Mouse (Mus musculus): ENCODE data around the gene Zbtb38.
A peak's percentile ranks its signal among the peaks of the same experiment; 100 is the strongest.

Gene Zbtb38

DNA sequence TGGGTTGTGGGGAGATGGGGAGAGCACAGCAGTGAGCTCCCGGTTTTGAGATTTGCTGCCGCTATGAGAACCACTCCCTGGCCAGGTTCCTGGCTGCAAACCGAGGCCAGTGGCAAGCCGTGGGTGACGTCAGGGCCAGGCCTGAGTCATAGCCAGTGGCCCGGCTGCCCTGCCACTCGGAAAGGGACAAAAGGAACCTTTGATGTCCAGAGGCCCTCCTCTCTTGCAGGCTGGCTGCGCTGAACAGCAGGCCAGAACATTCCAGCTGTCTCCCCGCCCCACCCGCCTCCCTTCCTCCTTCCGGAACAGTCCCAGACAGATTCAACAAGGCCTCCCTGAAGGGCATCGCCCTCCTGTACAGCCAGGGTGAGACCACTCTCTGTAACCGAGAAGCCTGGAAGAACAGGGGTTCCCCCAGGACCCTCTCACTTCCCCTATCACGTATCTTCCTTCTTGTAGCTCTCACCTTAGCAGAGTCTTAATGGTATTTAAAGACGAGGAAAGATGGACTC lies at the start of gene Zbtb38:
Zbtb38 (minus strand) TSS at position 229 of the 512 bp plus-strand sequence.
- no peak for DNase-seq (ENCODE audit: extremely low read depth, low read depth)

DNA sequence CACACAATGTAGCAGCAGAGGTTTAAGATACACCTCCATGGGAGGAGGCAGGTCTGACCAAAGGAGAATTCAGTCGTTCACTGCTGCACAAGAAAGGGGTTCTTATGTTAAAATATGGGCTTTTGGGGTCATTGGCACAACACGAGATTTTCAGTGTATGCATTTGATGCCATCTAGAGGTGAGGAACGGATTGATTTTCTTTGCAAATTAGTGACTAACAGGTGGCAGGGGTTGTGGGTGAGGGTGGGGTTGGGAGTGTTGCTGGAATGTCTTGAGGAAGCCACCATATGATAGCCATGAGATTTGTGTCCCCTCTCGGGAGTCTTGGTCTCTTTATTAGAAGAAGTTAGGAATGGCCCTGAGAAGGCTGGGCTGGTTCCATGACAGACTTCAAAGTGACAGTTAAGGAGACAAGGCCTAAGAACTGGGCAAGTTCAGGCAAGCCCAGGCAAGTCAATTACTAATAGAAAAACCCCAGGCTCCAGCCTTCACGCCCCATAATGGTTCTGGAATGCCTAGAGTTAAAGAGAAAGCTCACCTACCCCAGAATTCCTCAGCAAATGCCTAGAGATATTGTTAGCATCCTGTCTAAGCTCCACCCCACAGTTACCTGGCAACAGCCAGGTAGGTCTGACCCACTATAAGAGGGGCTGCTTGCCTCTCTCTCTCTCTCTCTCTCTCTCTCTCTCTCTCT lies 47.6 kb upstream of the Zbtb38 start:
- DNase-seq (ENCODE audit: extremely low read depth, low read depth): no peak

DNA sequence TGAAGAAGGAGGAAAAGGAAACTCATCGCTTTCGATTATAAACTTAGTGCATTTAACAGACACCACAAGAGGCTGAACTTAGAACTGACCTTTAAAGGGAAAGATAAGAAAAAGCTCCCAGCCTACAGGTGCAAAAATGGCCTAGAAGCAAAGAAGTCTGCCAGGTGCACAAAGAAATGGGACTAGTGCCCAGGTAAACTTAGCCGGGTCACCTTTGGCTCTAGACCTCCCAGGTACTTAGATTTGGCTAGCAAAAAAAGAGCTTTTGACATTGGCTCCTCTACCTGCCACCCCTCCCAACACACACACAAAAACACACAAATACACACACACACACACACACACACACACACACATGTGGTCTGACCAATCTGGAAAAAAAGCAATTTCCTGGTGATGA lies 44.7 kb upstream of the Zbtb38 start:
- DNase-seq (ENCODE audit: extremely low read depth, low read depth): no peak

DNA sequence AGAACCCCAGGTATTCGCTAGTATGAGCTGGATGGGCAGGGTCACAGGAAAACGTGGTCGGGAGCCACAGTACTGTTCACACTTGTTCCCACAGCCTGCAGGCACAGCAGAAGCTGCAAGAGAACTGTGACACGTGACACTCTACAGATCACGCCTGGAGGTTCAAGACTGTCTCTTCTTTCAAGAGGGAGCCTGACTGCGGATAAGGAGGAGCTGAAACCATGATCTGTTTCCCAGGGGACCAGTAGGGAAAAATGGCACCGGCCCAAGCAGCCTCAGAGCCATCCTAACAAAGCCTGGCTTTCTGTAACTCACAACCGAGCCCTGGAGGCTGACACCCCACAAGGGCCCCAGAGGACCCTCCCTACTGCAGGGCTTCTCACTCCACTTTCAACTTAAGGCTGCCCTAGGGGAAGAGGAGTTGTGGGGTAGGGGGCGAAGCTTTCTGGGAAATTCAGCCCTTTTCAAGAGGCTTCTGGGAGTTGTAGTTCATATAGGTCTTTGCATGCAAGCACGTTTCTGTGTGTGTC lies 42.8 kb upstream of the Zbtb38 start:
- no peak for DNase-seq (ENCODE audit: extremely low read depth, low read depth)

GRCm38 (mm10) chr9:96794601-96795000 lies 42.0 kb upstream of the Zbtb38 start:
- DNase-seq (ENCODE audit: extremely low read depth, low read depth): no peak

GRCm38 (mm10) chr9:96792543-96792942 lies 39.9 kb upstream of the Zbtb38 start:
- no peak for DNase-seq (ENCODE audit: extremely low read depth, low read depth)

- DNase-seq (ENCODE audit: extremely low read depth, low read depth): no peak
These were observed 37.9 kb upstream of the Zbtb38 start for GRCm38 (mm10) chr9:96790389-96791007.

GRCm38 (mm10) chr9:96789906-96790305 lies 37.3 kb upstream of the Zbtb38 start:
- DNase-seq (ENCODE audit: extremely low read depth, low read depth): no peak

DNA sequence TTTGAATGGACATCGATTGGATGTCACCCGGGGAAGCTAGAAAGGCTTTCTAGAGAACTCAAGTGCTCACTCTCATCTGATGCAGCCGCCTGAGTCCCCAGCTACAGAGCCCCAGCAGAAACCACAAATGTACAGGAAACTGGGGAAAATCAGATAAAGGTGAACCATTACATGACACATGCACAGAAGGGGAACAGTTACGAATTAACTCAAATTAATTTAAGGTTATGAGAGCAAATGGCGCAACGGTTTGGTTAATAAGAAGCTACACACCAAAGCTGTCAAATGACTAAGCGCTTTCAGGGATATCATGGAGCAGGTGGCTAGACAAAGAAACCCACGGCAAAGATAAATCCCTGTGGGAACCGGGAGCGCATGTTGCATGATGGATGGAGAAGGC lies 35.2 kb upstream of the Zbtb38 start:
- DNase-seq (ENCODE audit: extremely low read depth, low read depth): peak; percentile 76

DNA sequence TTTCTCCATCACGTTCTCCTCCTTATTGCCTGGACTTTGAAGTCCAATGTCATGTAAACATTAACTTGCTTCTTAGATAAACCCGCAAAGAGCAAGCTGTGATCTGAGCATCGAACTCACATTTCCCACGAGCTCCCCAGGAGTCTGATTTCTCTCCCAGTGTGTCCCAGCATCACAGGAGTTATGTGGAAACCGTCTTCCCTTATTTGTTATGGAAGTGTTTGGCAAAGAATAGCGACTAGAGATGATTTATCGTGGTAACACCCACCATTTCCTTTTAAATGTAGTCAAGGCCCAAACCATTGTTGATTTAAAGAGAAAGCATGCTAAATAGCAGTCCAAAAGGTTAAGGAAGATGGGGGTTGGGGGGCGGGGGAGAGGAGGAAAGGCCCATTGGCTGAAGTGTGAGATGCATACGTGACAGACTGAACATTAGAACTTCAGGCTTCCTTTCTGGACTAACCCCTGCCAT lies 33.3 kb upstream of the Zbtb38 start:
- no peak for DNase-seq (ENCODE audit: extremely low read depth, low read depth)

DNA sequence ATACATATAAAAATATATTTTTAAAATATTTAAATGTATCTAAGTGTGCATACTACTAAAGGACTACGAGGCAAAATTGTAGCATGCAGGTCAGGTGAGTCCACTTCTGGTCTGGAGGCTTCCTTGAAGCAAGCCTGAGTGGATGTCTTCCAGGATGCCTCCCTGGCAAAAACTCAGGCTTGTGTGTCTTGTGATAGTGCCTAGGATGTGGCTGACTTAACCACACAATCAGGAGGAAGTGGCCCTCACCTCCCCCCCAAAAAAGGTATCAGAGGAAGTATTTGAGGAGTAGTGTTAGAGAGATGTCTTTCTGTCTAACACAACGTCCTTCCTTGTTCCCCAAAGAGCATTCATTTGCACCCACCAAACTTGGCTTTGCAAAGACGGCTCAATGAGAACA lies 32.6 kb upstream of the Zbtb38 start:
- peak; percentile 88 for DNase-seq (ENCODE audit: extremely low read depth, low read depth)

- no peak for DNase-seq (ENCODE audit: extremely low read depth, low read depth)
These were observed 31.0 kb upstream of the Zbtb38 start for GRCm38 (mm10) chr9:96783667-96784066.

- no peak for DNase-seq (ENCODE audit: extremely low read depth, low read depth)
These were observed 30.6 kb upstream of the Zbtb38 start for GRCm38 (mm10) chr9:96783258-96783657.

DNA sequence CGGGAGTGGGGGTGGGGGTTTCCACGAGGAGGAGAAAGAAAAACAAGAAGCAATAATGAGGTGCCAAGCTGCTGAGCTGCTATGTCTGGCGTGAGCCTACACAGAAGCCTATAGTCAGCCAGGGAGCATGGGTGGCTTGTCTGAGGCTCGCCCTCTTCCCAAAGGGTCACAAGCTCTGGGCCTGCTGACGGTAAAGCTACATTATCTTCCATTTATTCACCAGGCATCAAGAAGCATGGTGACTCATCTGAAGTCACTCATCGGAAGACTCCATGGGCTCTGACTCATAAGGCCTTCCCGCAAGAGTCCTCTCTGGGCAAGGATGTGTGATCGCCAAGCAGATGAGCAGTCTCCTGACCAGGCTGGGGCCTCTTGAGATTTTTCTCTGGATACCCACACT lies 29.4 kb upstream of the Zbtb38 start:
- DNase-seq (ENCODE audit: extremely low read depth, low read depth): no peak

DNA sequence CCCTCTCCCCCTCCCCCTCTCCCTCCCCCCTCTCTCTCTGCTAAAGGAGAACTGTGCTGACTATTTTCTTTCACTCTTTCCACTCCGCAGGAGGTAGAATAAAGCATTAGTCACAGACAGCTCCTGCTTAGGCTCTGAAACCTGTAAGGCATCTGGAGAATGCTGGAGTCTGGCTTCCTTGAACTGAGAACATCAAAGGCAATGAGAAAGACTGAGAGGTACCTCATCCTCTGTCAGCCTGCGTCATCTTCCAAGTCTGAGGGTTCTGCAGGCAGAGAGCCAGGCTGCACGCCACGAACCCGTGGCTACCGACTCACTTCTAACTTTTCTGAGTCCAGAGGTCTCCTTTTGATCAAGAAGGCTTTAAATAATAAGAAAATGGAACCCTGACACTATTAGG lies 20.5 kb upstream of the Zbtb38 start:
- no peak for DNase-seq (ENCODE audit: extremely low read depth, low read depth)

- no peak for DNase-seq (ENCODE audit: extremely low read depth, low read depth)
These were observed 17.8 kb upstream of the Zbtb38 start for GRCm38 (mm10) chr9:96770443-96770842.

- DNase-seq (ENCODE audit: extremely low read depth, low read depth): peak; percentile 83
These were observed 17.0 kb upstream of the Zbtb38 start for GRCm38 (mm10) chr9:96769651-96770050.

DNA sequence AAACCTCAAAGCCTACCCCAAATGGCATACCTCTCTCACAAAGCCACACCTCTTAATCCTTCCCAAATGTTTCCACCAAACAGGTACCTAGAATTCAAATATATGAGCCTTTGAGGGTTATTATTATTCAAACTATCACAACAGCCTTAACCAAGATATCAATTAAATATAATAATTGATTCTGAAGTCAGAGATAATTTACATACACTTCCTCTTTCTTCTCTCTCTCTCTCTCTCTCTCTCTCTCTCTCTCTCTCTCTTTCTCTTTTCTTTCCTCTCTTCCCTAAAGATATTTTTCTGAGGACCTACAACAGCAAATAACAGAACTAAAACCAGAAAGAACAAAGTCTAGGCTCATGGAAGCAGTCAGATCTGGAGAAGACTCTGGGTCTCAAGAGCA lies 15.2 kb upstream of the Zbtb38 start:
- DNase-seq (ENCODE audit: extremely low read depth, low read depth): no peak

- DNase-seq (ENCODE audit: extremely low read depth, low read depth): no peak
These were observed 13.4 kb upstream of the Zbtb38 start for GRCm38 (mm10) chr9:96766078-96766477.

DNA sequence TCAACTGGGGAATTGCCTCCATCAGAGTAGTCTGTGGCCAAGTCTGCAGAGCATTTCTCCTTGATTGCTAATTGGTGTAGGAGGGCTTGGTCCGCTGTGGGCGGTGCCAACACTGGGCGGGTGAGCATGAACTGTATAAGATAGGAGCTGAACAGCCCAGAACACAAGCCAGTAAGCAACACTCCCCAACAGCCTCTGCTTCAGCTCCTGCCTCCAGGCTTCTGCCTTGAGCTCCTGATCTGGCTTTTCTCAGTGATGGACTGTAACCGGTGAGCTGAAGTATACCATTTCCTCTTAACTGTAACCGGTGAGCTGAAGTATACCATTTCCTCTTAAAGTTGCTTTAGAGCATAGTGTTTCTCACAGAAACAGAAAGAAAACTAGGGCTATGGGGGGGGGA lies 12.8 kb upstream of the Zbtb38 start:
- DNase-seq (ENCODE audit: extremely low read depth, low read depth): peak; percentile 83

GRCm38 (mm10) chr9:96763847-96764631 lies 11.4 kb upstream of the Zbtb38 start:
- DNase-seq (ENCODE audit: extremely low read depth, low read depth): no peak

DNA sequence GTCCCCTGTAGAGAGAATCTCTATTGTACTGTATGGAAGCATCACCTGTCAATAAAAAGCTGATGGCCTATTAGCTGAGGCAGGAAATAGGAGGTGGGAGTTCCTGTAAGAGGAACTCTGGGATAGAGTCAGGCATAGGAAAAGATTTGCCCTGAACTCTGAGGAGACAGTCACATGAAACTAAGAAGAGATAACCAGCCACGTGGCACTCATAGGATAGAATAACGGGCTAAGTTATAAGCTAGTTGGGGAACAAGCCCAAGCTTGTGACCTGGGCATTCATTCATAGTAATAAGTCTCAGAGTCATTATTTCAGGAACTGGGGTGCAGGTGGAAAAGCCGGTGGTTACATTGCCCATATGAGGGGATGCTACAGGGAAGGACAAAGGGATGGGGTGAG lies 10.4 kb upstream of the Zbtb38 start:
- no peak for DNase-seq (ENCODE audit: extremely low read depth, low read depth)
